Mouse (Mus musculus): Measurements from ENCODE around the gene Fibp.
"Not testable (repeated sequence)": the region's sequence is repeated elsewhere in the genome, so short reads cannot be mapped to it uniquely, and the experiment has no call there.

The Fibp gene

GRCm38 (mm10) chr19:5489721-5490120 is 29.3 kb downstream of the Fibp start:
- DNase-seq, result not testable (repeated sequence)

GRCm38 (mm10) chr19:5490313-5490897 is 30.0 kb downstream of the Fibp start, which contains the start of gene Cfl1:
TSS of gene Cfl1 (plus strand) at chr19:5490455.
- DNase-seq, result peak; percentile 95 to 96

GRCm38 (mm10) chr19:5490898-5491708 is 30.7 kb downstream of the Fibp start:
- peak; percentile 81 for DNase-seq

GRCm38 (mm10) chr19:5492641-5493040 is 32.2 kb downstream of the Fibp start:
- no peak for DNase-seq

- not testable (repeated sequence) for DNase-seq
Observed at GRCm38 (mm10) chr19:5493301-5493721, 32.9 kb downstream of the Fibp start.

GRCm38 (mm10) chr19:5494314-5494713 is 33.9 kb downstream of the Fibp start:
- no peak for DNase-seq

GRCm38 (mm10) chr19:5495353-5496051 is 35.1 kb downstream of the Fibp start:
- DNase-seq, result no peak

- DNase-seq, result no peak
Observed at GRCm38 (mm10) chr19:5496052-5496370, 35.6 kb downstream of the Fibp start.

GRCm38 (mm10) chr19:5500330-5500875 is 40.0 kb downstream of the Fibp start:
- no peak for DNase-seq

- DNase-seq, result no peak
Observed at GRCm38 (mm10) chr19:5503687-5504086, 43.3 kb downstream of the Fibp start, which contains the start of gene 1700020D05Rik. TSS of gene 1700020D05Rik (minus strand) at chr19:5503787.

GRCm38 (mm10) chr19:5510031-5511026 is 49.9 kb downstream of the Fibp start, which contains the start of gene Snx32:
TSS of gene Snx32 (minus strand) at chr19:5510538.
- DNase-seq, result peak; percentile 97 to 99

GRCm38 (mm10) chr19:5511074-5511632 is 50.7 kb downstream of the Fibp start:
- no peak for DNase-seq

GRCm38 (mm10) chr19:5512091-5513004 is 51.9 kb downstream of the Fibp start:
- DNase-seq, result no peak

GRCm38 (mm10) chr19:5513005-5513349 is 52.6 kb downstream of the Fibp start:
- no peak for DNase-seq

Data from cerebellum, adult 18-20 months (tissue).